Mouse (Mus musculus): ENCODE data around the gene Gm10647. TPM values are rescaled to one million over a fixed set of nuclear protein-coding genes. Genes with fewer than 3 reads are reported as not detected.
"Not testable (repeated sequence)": the region's sequence is repeated elsewhere in the genome, so short reads cannot be mapped to it uniquely, and the experiment has no call there.

Gm10647 gene
- total and polyA plus RNA-seq, 2 experiments from 2014 or later, result 0.33 to 0.90 TPM

DNA sequence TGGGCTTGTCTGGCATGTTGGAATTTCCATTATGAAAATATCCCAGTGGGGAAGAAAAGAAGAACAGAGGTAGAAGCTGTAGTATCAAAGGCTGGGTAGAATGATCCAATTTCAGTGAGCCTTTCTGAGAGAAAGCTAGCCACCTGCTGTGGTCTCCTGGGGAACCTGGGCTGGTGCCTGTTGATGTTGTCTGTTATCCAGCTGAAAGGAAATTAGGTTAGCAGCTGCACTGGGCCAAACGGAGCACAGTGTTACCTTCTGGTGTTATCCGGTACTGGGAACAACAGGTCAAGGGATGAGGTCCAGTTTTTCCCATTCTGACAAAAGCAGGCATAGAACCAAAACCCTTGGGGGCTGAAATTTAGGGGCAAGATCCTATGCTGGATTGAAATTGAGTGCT, 16.6 kb downstream of the Gm10647 start:
- Histone ChIP-seq H3K27me3 (ENCODE audit: insufficient read depth, low read length) (no peaks in the 10 kb centered on the region), H3K27ac (ENCODE audit: low read depth, low read length) (no peak overlapping the region), H3K9me3 (ENCODE audit: low read length) (no peaks in the 10 kb centered on the region), H3K4me3 (ENCODE audit: low read depth, low read length) (no peak overlapping the region), H3K4me2 (ENCODE audit: low read depth) (no peak overlapping the region), H3K9ac (no peak overlapping the region), H3K36me3 (ENCODE audit: insufficient read depth) (no peaks in the 10 kb centered on the region), H3K4me1 (ENCODE audit: insufficient read depth) (no peaks in the 10 kb centered on the region)
- no peak for DNase-seq
- 21% methylated on average over 2 of the region's 2 CpGs for WGBS
- no peak for TF ChIP-seq CTCF (IDR thresholded peaks at IDR 0.05; ENCODE audit: low read depth)
- no peak for ATAC-seq

DNA sequence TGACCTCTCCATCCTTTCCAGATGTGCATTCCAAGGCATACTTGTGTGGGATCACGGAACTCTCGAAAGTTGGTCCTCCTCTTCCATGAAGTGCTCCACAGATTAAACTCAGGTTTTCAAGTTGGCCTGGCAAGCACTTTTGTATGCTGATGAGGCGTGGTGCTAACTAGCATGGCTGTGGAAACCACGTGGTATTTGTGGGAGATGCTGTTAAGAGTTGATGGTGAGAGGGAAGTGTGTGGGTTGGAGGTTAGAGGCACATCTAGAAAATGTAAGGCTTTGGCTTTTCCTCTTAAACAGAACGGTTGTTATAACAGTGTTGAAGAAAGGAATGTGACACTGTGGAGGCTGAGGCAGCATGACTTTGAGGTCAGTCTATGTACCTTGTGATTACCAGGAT, 24.2 kb downstream of the Gm10647 start:
- no peaks in the 10 kb centered on the region for H3K4me1 ChIP-seq (ENCODE audit: insufficient read depth)
- H3K27me3 ChIP-seq (ENCODE audit: insufficient read depth, low read length), result no peaks in the 10 kb centered on the region
- DNase-seq, result no peak
- no peak overlapping the region for H3K27ac ChIP-seq (ENCODE audit: low read depth, low read length)
- H3K9me3 ChIP-seq (ENCODE audit: low read length), result no peaks in the 10 kb centered on the region
- ATAC-seq, result no peak
- H3K4me3 ChIP-seq (ENCODE audit: low read depth, low read length), result no peak overlapping the region
- no peak overlapping the region for H3K4me2 ChIP-seq (ENCODE audit: low read depth)
- H3K9ac ChIP-seq, result no peak overlapping the region
- H3K36me3 ChIP-seq (ENCODE audit: insufficient read depth), result no peaks in the 10 kb centered on the region
- WGBS, result 85% methylated on average over 5 of the region's 5 CpGs
- TF ChIP-seq CTCF (IDR thresholded peaks at IDR 0.05; ENCODE audit: low read depth), result no peak

DNA sequence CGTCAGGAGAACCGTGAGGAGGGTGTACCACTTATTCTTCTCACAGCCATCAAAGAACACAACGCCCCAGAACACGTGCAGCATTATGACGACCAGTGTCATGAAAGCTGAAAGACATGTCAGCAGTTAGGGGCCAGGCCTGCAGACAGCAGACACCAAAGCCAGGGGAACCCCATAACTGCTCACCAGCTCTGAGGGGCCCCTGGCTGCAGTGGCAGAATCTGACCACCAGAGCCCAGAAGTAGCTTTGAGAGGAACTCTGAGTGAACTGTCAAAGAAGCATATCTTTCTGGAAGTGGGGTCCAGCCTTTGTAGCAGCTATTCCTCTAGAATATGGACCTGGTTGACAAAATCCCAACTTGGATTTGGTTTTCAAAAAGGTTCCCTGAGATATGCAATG, 25.4 kb downstream of the Gm10647 start:
- not testable (repeated sequence) for ATAC-seq; H3K27me3 ChIP-seq (ENCODE audit: insufficient read depth, low read length); H3K4me3 ChIP-seq (ENCODE audit: low read depth, low read length); H3K4me2 ChIP-seq (ENCODE audit: low read depth); DNase-seq; H3K9ac ChIP-seq; H3K4me1 ChIP-seq (ENCODE audit: insufficient read depth); H3K36me3 ChIP-seq (ENCODE audit: insufficient read depth); H3K9me3 ChIP-seq (ENCODE audit: low read length); H3K27ac ChIP-seq (ENCODE audit: low read depth, low read length)
- WGBS, result no CpG with 5 or more reads among the region's 5 CpGs

DNA sequence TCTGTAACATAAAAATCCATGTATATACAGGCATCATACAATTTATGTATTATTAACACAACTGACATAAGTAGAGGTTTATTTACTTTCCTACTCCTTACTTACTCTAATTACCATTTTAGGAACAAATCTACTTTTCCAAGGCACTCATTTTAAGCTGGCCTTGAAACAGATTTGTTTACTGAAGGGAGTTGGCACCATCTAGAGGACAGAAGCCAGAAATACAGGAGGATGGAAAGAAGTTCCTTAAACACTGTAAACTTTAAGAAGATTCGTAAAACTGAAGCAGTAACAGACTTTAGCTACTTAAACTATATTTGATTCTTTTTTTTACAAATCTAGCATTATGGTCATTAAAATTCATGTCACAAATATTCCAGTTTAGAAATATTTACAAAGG, 29.2 kb downstream of the Gm10647 start:
- Histone ChIP-seq H3K4me1 (ENCODE audit: insufficient read depth) (no peaks in the 10 kb centered on the region), H3K27ac (ENCODE audit: low read depth, low read length) (no peak overlapping the region), H3K36me3 (ENCODE audit: insufficient read depth) (no peaks in the 10 kb centered on the region), H3K9ac (no peak overlapping the region), H3K4me3 (ENCODE audit: low read depth, low read length) (no peak overlapping the region), H3K4me2 (ENCODE audit: low read depth) (no peak overlapping the region), H3K27me3 (ENCODE audit: insufficient read depth, low read length) (no peaks in the 10 kb centered on the region), H3K9me3 (ENCODE audit: low read length) (no peaks in the 10 kb centered on the region)
- peak; percentile 84 for TF ChIP-seq CTCF (IDR thresholded peaks at IDR 0.05; ENCODE audit: low read depth)
- 27% methylated on average over 1 of the region's 1 CpGs for WGBS
- ATAC-seq (peak; percentile 50; the same call in 1 of the 2 replicates), DNase-seq (peak; percentile 80)

DNA sequence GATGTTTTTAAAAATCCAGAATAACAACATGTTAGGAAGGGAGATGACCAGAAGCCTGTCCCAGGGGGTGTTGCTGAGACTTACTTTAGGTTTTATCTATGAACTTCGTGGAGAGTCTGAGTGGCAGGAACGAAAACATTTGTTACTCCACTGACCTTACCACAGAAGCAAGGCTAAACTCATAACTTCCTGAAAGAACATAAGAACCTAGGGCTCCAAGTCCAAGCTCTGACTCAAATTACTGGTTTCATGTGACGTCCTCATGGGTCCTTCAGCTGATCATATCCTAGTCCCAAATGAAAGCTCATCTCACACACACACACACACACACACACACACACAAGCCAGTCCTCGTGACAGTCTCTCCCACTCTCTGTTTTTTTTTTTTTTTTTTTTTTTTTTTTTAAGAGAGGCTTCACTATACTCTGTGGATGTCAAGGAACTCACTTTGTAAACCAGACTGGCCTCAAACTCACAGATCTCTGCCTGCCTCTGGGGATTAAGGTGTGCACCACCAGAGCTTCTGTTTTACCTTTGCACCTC, 35.6 kb downstream of the Gm10647 start:
- no peak for ATAC-seq
- Histone ChIP-seq H3K9ac (no peak overlapping the region), H3K27ac (ENCODE audit: low read depth, low read length) (no peak overlapping the region), H3K9me3 (ENCODE audit: low read length) (no peaks in the 10 kb centered on the region), H3K36me3 (ENCODE audit: insufficient read depth) (no peaks in the 10 kb centered on the region), H3K27me3 (ENCODE audit: insufficient read depth, low read length) (no peaks in the 10 kb centered on the region; the same call in 1 of the 2 replicates), H3K4me2 (ENCODE audit: low read depth) (no peak overlapping the region), H3K4me1 (ENCODE audit: insufficient read depth) (peaks cover 10% of the 10 kb centered on the region), H3K4me3 (ENCODE audit: low read depth, low read length) (no peak overlapping the region)
- WGBS, result 69% methylated on average over 4 of the region's 4 CpGs
- TF ChIP-seq CTCF (IDR thresholded peaks at IDR 0.05; ENCODE audit: low read depth), result no peak
- no peak for DNase-seq

DNA sequence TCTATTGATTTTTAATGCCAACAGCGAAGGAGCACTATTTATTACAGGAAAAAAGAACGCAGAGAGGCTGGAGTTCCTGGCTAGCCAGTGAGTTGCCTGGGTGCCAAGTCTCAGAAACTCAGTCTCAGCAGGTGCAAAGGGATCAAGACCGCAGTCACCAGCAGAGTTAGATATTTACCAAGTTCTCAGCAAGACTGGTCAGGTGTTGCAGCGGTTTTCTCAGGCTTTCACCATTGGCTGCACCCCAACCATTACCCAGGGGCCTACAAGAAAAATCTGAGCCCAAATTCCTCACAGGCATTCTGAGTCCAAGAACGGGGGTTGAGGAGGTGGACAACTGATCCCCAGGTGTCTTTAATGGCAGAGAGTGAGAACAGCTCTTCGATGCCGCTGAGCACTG, 37.0 kb downstream of the Gm10647 start:
- Histone ChIP-seq H3K9ac (peak overlapping the region; percentile 58), H3K27me3 (ENCODE audit: insufficient read depth, low read length) (no peaks in the 10 kb centered on the region; the same call in 1 of the 2 replicates), H3K27ac (ENCODE audit: low read depth, low read length) (0 out of 2 replicates have a peak overlapping the region, but pooled peaks have one; percentile 40), H3K36me3 (ENCODE audit: insufficient read depth) (no peaks in the 10 kb centered on the region), H3K4me2 (ENCODE audit: low read depth) (peak overlapping the region; percentile 78), H3K4me3 (ENCODE audit: low read depth, low read length) (peak overlapping the region; percentile 79), H3K4me1 (ENCODE audit: insufficient read depth) (peaks cover 10% of the 10 kb centered on the region), H3K9me3 (ENCODE audit: low read length) (no peaks in the 10 kb centered on the region)
- no peak for TF ChIP-seq CTCF (IDR thresholded peaks at IDR 0.05; ENCODE audit: low read depth)
- 19% methylated on average over 7 of the region's 7 CpGs for WGBS
- ATAC-seq (no peak), DNase-seq (no peak)

DNA sequence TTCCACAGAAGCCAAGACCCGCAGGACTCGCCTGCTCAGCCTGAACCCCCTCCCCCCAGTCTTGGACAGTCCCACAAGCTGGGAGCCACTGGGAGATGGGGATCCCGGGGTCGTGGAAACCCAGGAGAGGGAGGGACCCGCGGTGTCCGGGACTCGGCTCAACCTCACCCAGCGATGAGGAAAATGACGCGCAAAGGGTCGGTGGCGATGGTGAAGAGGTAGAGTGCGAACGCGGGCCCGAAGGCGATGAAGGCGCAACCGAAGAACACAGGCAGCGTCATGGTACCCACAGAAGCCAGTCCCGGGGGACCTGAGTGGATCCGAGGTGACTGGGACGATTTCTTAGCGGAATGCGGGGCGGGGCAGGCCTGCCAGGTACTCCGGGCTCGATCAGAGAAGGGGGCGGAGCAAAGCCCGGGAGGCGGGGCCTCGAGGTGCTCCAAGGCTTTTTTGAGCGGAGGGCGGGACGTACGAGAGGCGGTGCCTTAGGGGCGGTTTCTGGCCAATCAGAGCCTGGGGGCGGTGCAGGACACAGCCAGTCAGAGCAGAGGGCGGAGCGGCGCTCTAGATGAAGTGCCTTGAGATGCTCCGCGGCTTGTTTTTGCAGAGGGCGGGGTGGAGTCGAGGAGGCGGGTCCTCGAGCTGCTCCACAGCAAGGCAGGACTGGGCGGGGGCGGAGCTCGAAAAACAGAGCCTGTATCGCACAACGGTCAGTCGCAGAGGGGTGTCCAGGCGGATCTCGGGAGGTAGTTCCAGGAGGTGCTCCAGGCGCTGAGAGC, 37.7 kb downstream of the Gm10647 start, which contains the start of gene Aph1c:
Aph1c (minus strand) TSS at position 409 of the 779 bp plus-strand sequence.
- peak within 1 kb of the TSS; percentile 78 for H3K4me2 ChIP-seq (ENCODE audit: low read depth)
- under 1% methylated on average over 58 of the region's 58 CpGs for WGBS
- no peaks in the 10 kb centered on the region for H3K36me3 ChIP-seq (ENCODE audit: insufficient read depth)
- ATAC-seq (peak; percentile 100), DNase-seq (peak; percentile 98)
- H3K27me3 ChIP-seq (ENCODE audit: insufficient read depth, low read length), result no peaks in the 10 kb centered on the region; the same call in 1 of the 2 replicates
- TF ChIP-seq CTCF (IDR thresholded peaks at IDR 0.05; ENCODE audit: low read depth), result no peak
- peak within 1 kb of the TSS; percentile 58 for H3K9ac ChIP-seq
- peaks cover 10% of the 10 kb centered on the region for H3K4me1 ChIP-seq (ENCODE audit: insufficient read depth)
- H3K9me3 ChIP-seq (ENCODE audit: low read length), result no peaks in the 10 kb centered on the region
- peak within 1 kb of the TSS; percentile 40 for H3K27ac ChIP-seq (ENCODE audit: low read depth, low read length)
- H3K4me3 ChIP-seq (ENCODE audit: low read depth, low read length), result peak within 1 kb of the TSS; percentile 79
